Comparison of ENCODE assay signal across 13 mouse cellular contexts in genomic region chr7:67112495-67113216, GRCm38 (mm10).
A peak's percentile ranks its signal among the peaks of the same experiment; 100 is the strongest.
DNase-seq lines count a peak whose midpoint lies in the region; ATAC-seq and TF ChIP-seq lines count a peak whose summit lies in the region.
"Had no signal": no experiment of that assay in that cellular context is flagged by ENCODE, and none has a peak within 500 bp of the region (broad histone marks: within the 10 kb centered on the region; RNA-seq: fewer than 3 reads in every experiment).

No protein-coding gene starts in this region.

- peaks cover 25% of the 10 kb centered on the region for H3K4me1 ChIP-seq in hindbrain, embryonic 13.5 days (replicated peaks)
- no peaks in the 10 kb centered on the region for H3K4me1 ChIP-seq in hindbrain, postnatal 0 days (ENCODE audit: insufficient read depth, low read length)
- H3K4me1 ChIP-seq in limb, embryonic 12.5 days (replicated peaks) = peaks cover 38% of the 10 kb centered on the region

- no peak for TF ChIP-seq CTCF in hindbrain, postnatal 0 days (IDR thresholded peaks at IDR 0.05; ENCODE audit: low read depth)

- no peak overlapping the region for H3K9ac ChIP-seq in hindbrain, embryonic 13.5 days
- H3K9ac ChIP-seq in hindbrain, postnatal 0 days (replicated peaks; ENCODE audit: low read length) = no peak overlapping the region
- no peak overlapping the region for H3K9ac ChIP-seq in limb, embryonic 12.5 days (replicated peaks)
- H3K9ac ChIP-seq: hindbrain, embryonic 14.5 days had no signal

- DNase-seq in hindbrain, postnatal 0 days (ENCODE audit: low spot score) = no peak
- peak; percentile 59 for DNase-seq in adrenal gland, postnatal 25 days
- peak; percentile 16 for DNase-seq in thymus, postnatal 25 days
- DNase-seq in layer of hippocampus, adult 9-11 months = no peak
- no peak for DNase-seq in cerebellum, postnatal 25 days
- DNase-seq: layer of hippocampus, postnatal 36 days; lung, adult 2 months had no signal

- H3K27me3 ChIP-seq in hindbrain, embryonic 13.5 days = no peaks in the 10 kb centered on the region
- no peaks in the 10 kb centered on the region for H3K27me3 ChIP-seq in hindbrain, postnatal 0 days (ENCODE audit: insufficient read depth, low read length)
- no peaks in the 10 kb centered on the region for H3K27me3 ChIP-seq in limb, embryonic 12.5 days

- ATAC-seq in hindbrain, embryonic 13.5 days (ENCODE audit: low FRiP score) = no peak
- ATAC-seq in hindbrain, postnatal 0 days = no peak; the same call in 1 of the 2 replicates
- ATAC-seq in limb, embryonic 12.5 days (ENCODE audit: insufficient number of reproducible peaks, insufficient read depth, low FRiP score, low TSS enrichment, low read depth) = peak; percentile 61; the same call in 1 of the 2 replicates
- ATAC-seq in monocyte, adult 5-6 weeks (replicated peaks; ENCODE audit: insufficient number of reproducible peaks, low FRiP score, low TSS enrichment, poor library complexity, severe bottlenecking) = no peak

- H3K4me2 ChIP-seq in hindbrain, embryonic 13.5 days = no peak overlapping the region
- no peak overlapping the region for H3K4me2 ChIP-seq in hindbrain, postnatal 0 days (ENCODE audit: low read depth, low read length)
- H3K4me2 ChIP-seq in limb, embryonic 12.5 days = peak overlapping the region; percentile 17; the same call in 1 of the 2 replicates
- H3K4me2 ChIP-seq: hindbrain, embryonic 14.5 days had no signal

- 0 out of 2 replicates have a peak overlapping the region, but pooled peaks have one; percentile 15 for H3K27ac ChIP-seq in hindbrain, embryonic 13.5 days
- H3K27ac ChIP-seq in hindbrain, postnatal 0 days = no peak overlapping the region
- H3K27ac ChIP-seq in limb, embryonic 12.5 days = peak overlapping the region; percentile 77
- H3K27ac ChIP-seq: forebrain, embryonic 10.5 days; heart, adult 2 months; hindbrain, embryonic 14.5 days had no signal

- no peaks in the 10 kb centered on the region for H3K9me3 ChIP-seq in hindbrain, embryonic 13.5 days
- no peaks in the 10 kb centered on the region for H3K9me3 ChIP-seq in hindbrain, postnatal 0 days (ENCODE audit: low read length)
- no peaks in the 10 kb centered on the region for H3K9me3 ChIP-seq in limb, embryonic 12.5 days
- H3K9me3 ChIP-seq: forebrain, embryonic 10.5 days had no signal

- H3K4me3 ChIP-seq in hindbrain, embryonic 13.5 days = no peak overlapping the region
- H3K4me3 ChIP-seq in hindbrain, postnatal 0 days (ENCODE audit: low read length) = no peak overlapping the region
- no peak overlapping the region for H3K4me3 ChIP-seq in limb, embryonic 12.5 days (replicated peaks)
- H3K4me3 ChIP-seq: forebrain, embryonic 10.5 days; heart, adult 2 months had no signal

- H3K36me3 ChIP-seq in hindbrain, embryonic 13.5 days = no peaks in the 10 kb centered on the region
- H3K36me3 ChIP-seq in hindbrain, postnatal 0 days (ENCODE audit: insufficient read depth, low read length) = no peaks in the 10 kb centered on the region
- H3K36me3 ChIP-seq in limb, embryonic 12.5 days = peaks cover 4% of the 10 kb centered on the region; the same call in 1 of the 2 replicates
- H3K36me3 ChIP-seq: forebrain, embryonic 10.5 days had no signal

- WGBS in hindbrain, embryonic 13.5 days = 73% methylated on average over 14 of the region's 14 CpGs
- 66% methylated on average over 14 of the region's 14 CpGs for WGBS in hindbrain, postnatal 0 days
- WGBS in limb, embryonic 12.5 days = 24% methylated on average over 14 of the region's 14 CpGs

Comparison
In these comparisons a context has a peak if more than half of its experiments do, and no peak if none do; other contexts are left out.
1. DNase-seq: peak in adrenal gland, postnatal 25 days (single experiment) and thymus, postnatal 25 days (single experiment); none in hindbrain, postnatal 0 days (single experiment), layer of hippocampus, adult 9-11 months (single experiment) and cerebellum, postnatal 25 days (0 of 2).